Mouse (Mus musculus): ENCODE measurements around the gene Bcl2a1d. TPM values are rescaled to one million over a fixed set of nuclear protein-coding genes. Genes with fewer than 3 reads are reported as not detected.
"Not testable (repeated sequence)": the region's sequence is repeated elsewhere in the genome, so short reads cannot be mapped to it uniquely, and the experiment has no call there.

Gene Bcl2a1d
- 1 to 10 TPM in 1 of 2 experiments, under 1 TPM in 1; 0.57 to 1.1 TPM for total RNA-seq (2021)

- intact Hi-C loops (cut with DNase I); DNase-seq (ENCODE audit: low spot score in 2 of 2): not testable (repeated sequence)
Measured at GRCm38 (mm10) chr9:88731728-88732127, at the start of gene Bcl2a1d. Gene Bcl2a1d, minus strand, starts transcription at chr9:88731914.

GRCm38 (mm10) chr9:88770239-88770638, 38.5 kb upstream of the Bcl2a1d start:
- intact Hi-C loops (cut with DNase I); DNase-seq (ENCODE audit: low spot score in 2 of 2): not testable (repeated sequence)

GRCm38 (mm10) chr9:88769470-88769869, 37.8 kb upstream of the Bcl2a1d start:
- DNase-seq (ENCODE audit: low spot score in 2 of 2); intact Hi-C loops (cut with DNase I): not testable (repeated sequence)

- intact Hi-C loops (cut with DNase I); DNase-seq (ENCODE audit: low spot score in 2 of 2): not testable (repeated sequence)
Measured at GRCm38 (mm10) chr9:88746687-88747086, 15.0 kb upstream of the Bcl2a1d start.

GRCm38 (mm10) chr9:88746046-88746445, 14.3 kb upstream of the Bcl2a1d start:
- intact Hi-C loops (cut with DNase I); DNase-seq (ENCODE audit: low spot score in 2 of 2): not testable (repeated sequence)

- intact Hi-C loops (cut with DNase I); DNase-seq (ENCODE audit: low spot score in 2 of 2): not testable (repeated sequence)
Measured at GRCm38 (mm10) chr9:88735289-88735688, 3.6 kb upstream of the Bcl2a1d start.

- DNase-seq (ENCODE audit: low spot score in 2 of 2); intact Hi-C loops (cut with DNase I): not testable (repeated sequence)
Measured at GRCm38 (mm10) chr9:88733182-88733581, 1.5 kb upstream of the Bcl2a1d start.

GRCm38 (mm10) chr9:88732334-88732733, 620 bp upstream of the Bcl2a1d start:
- intact Hi-C loops (cut with DNase I); DNase-seq (ENCODE audit: low spot score in 2 of 2): not testable (repeated sequence)

- intact Hi-C loops (cut with DNase I); DNase-seq (ENCODE audit: low spot score in 2 of 2): not testable (repeated sequence)
Measured at GRCm38 (mm10) chr9:88728311-88728710, 3.4 kb downstream of the Bcl2a1d start.

GRCm38 (mm10) chr9:88721628-88722027, 10.1 kb downstream of the Bcl2a1d start:
- not testable (repeated sequence) for DNase-seq (ENCODE audit: low spot score in 2 of 2)
- intact Hi-C loops (cut with DNase I): loop anchor here (5.0 kb wide), 1 partner anchor 486 kb away; no protein-coding TSS in a partner anchor

- intact Hi-C loops (cut with DNase I): loop anchor here (5.0 kb wide), 1 partner anchor 487 kb away; no protein-coding TSS in a partner anchor
- peak; percentile 56 to 66 for DNase-seq (ENCODE audit: low spot score in 2 of 2)
Measured at GRCm38 (mm10) chr9:88719989-88720537, 11.7 kb downstream of the Bcl2a1d start, which contains the start of gene Mthfsl. Gene Mthfsl, minus strand, starts transcription at chr9:88720296.

GRCm38 (mm10) chr9:88719073-88719921, 12.4 kb downstream of the Bcl2a1d start:
- peak in 1 of 2 experiments; percentile 48 for DNase-seq (ENCODE audit: low spot score in 2 of 2)
- intact Hi-C loops (cut with DNase I): not testable (repeated sequence)

GRCm38 (mm10) chr9:88718593-88718992, 13.1 kb downstream of the Bcl2a1d start:
- intact Hi-C loops (cut with DNase I); DNase-seq (ENCODE audit: low spot score in 2 of 2): not testable (repeated sequence)

- DNase-seq (ENCODE audit: low spot score in 2 of 2): peak in 1 of 2 experiments; percentile 26
Measured at GRCm38 (mm10) chr9:88718140-88718539, 13.6 kb downstream of the Bcl2a1d start.

GRCm38 (mm10) chr9:88714515-88714914, 17.2 kb downstream of the Bcl2a1d start:
- DNase-seq (ENCODE audit: low spot score in 2 of 2); intact Hi-C loops (cut with DNase I): not testable (repeated sequence)

More at GRCm38 (mm10) chr9:88718140-88718539, 13.6 kb downstream of the Bcl2a1d start:
- intact Hi-C loops (cut with DNase I): not testable (repeated sequence)

- intact Hi-C loops (cut with DNase I): not testable (repeated sequence)
Measured at GRCm38 (mm10) chr9:88712164-88712749, 19.5 kb downstream of the Bcl2a1d start.

GRCm38 (mm10) chr9:88710910-88711438, 20.7 kb downstream of the Bcl2a1d start:
- intact Hi-C loops (cut with DNase I); DNase-seq (ENCODE audit: low spot score in 2 of 2): not testable (repeated sequence)

More at GRCm38 (mm10) chr9:88712164-88712749, 19.5 kb downstream of the Bcl2a1d start:
- not testable (repeated sequence) for DNase-seq (ENCODE audit: low spot score in 2 of 2)

- DNase-seq (ENCODE audit: low spot score in 2 of 2); intact Hi-C loops (cut with DNase I): not testable (repeated sequence)
Measured at GRCm38 (mm10) chr9:88710439-88710838, 21.3 kb downstream of the Bcl2a1d start.

GRCm38 (mm10) chr9:88709794-88710193, 21.9 kb downstream of the Bcl2a1d start:
- intact Hi-C loops (cut with DNase I): loop anchor here (5.0 kb wide), 1 partner anchor 518 kb away; no protein-coding TSS in a partner anchor

More at GRCm38 (mm10) chr9:88709794-88710193, 21.9 kb downstream of the Bcl2a1d start:
- not testable (repeated sequence) for DNase-seq (ENCODE audit: low spot score in 2 of 2)

Measured in left cerebral cortex, postnatal 36 days (tissue).